Mouse (Mus musculus): ENCODE results near the gene Slx4ip.

GRCm38 (mm10) chr2:137093298-137093630 is 202.2 kb downstream of the Slx4ip start:
- TF ChIP-seq POLR2A (IDR thresholded peaks at IDR 0.05; ENCODE audit: low read depth, low read length) (no peak), CTCF (conservative IDR thresholded peaks at IDR 0.05; ENCODE audit: insufficient read depth, insufficient read length, low read depth, low read length) (no peak)

All from kidney, adult 2 months (tissue).